Mouse (Mus musculus): ENCODE data around the gene Erbb2.

Gene Erbb2

GRCm38 (mm10) chr11:98456545-98456944 lies 44.3 kb downstream of the Erbb2 start:
- ChIA-PET CTCF (interaction anchor here (0.6 to 7.2 kb wide), 18 partner anchors 9 to 223 kb away, joined by 3 to 45 read pairs (median 4); partner anchors contain the start of genes Lrrc3c (in 2 of the 4), Mien1 (in 1 of the 4), Ormdl3 (in 1 of the 4) and Ppp1r1b (in 1 of the 4)), POLR2A (interaction anchor here in 2 of 4 experiments (0.9 to 3.5 kb wide), 8 partner anchors 8 to 131 kb away, joined by 3 to 22 read pairs (median 4); partner anchors contain the start of genes Erbb2 (in 1 of the 2), Grb7 (in 1 of the 2), Mien1 (in 1 of the 2) and Ormdl3 (in 1 of the 2))

DNA sequence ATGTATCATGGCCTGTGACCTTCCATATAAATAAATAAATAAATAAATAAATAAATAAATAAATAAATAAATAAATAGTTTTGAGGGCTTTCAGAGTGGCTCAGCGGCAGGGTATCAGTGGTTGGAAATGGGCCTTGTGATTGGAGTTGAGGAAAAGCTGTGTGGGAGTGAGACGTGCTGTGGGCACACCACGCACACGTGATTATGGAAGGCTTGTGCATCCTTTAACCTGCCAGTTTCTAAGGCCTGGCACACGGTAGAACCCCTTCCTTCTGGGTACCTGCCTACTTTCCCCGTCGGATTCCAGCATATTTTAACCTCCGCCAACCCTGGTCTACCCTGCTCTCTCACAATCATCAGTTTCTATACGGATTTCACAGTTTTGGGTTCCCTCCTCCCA lies 44.7 kb downstream of the Erbb2 start:
- POLR2A ChIA-PET: interaction anchor here in 3 of 4 experiments (0.7 to 3.5 kb wide), 13 partner anchors 8 to 115 kb away, joined by 3 to 22 read pairs (median 8); partner anchors contain the start of genes Erbb2 (in 1 of the 3), Grb7 (in 1 of the 3), Mien1 (in 1 of the 3) and Stard3 (in 1 of the 3)
- CTCF ChIA-PET: interaction anchor here (0.6 to 7.2 kb wide), 22 partner anchors 9 to 330 kb away, joined by 3 to 45 read pairs (median 4); partner anchors contain the start of genes Lrrc3c (in 1 of the 4), Mien1 (in 1 of the 4), Ormdl3 (in 1 of the 4) and Ppp1r1b (in 1 of the 4)

DNA sequence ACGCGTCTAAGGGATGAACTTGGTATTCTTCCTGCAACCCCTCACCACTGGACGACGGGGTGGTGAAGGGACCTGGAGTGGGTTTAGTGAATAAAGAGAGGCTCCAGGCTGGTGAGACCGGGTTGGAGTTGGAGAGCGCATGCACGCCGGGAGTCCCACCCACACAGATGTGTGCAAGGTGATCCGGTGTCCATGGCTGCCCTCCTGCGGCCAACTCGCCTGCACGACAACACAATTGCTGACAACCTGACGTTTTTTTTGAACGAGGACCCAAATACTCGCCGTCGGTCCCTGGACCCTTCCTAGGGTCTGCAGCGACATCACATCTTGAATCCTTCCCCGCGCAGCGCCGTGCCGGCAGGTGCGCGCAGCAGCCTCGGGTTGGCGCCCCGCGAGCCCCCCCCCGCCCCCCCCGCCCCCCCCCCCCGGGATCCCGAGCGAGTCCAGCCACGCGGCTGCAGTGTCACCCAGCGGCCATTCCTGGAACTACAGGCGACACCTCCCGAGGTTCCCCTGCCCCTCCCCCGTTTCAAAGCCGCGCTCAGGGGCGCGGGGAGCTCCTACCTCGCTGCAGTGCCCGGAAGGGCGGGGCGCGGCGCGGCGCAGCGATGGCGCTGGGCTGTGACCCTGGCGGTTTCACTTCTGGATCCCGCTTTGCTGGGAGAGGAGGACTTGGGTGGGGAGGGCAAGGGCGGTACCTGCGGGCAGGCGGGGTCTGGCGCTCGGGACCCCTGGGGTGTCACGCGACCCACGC lies 45.3 kb downstream of the Erbb2 start:
- CTCF ChIA-PET: interaction anchor here (0.5 to 7.2 kb wide), 65 partner anchors 9 to 1863 kb away, joined by 3 to 45 read pairs (median 3); partner anchors contain the start of genes Mien1 (in 3 of the 4), Stard3 (in 2 of the 4), Tcap (in 2 of the 4) and Zpbp2 (in 2 of the 4)
- POLR2A ChIA-PET: interaction anchor here in 3 of 4 experiments (0.6 to 3.5 kb wide), 48 partner anchors 8 to 318 kb away, joined by 3 to 22 read pairs (median 4); partner anchors contain the start of genes Erbb2 (in 2 of the 3), Mien1 (in 2 of the 3), Ormdl3 (in 2 of the 3) and Pgap3 (in 2 of the 3)

GRCm38 (mm10) chr11:98458121-98458990 lies 46.1 kb downstream of the Erbb2 start:
- ChIA-PET CTCF (interaction anchor here (0.5 to 7.2 kb wide), 64 partner anchors 8 to 1862 kb away, joined by 3 to 45 read pairs (median 3); partner anchors contain the start of genes Mien1 (in 3 of the 4), Stard3 (in 2 of the 4), Tcap (in 2 of the 4) and Zpbp2 (in 2 of the 4)), POLR2A (interaction anchor here in 3 of 4 experiments (0.5 to 3.5 kb wide), 49 partner anchors 9 to 676 kb away, joined by 3 to 22 read pairs (median 4); partner anchors contain the start of genes Mien1 (in 3 of the 3), Ormdl3 (in 2 of the 3), Pgap3 (in 2 of the 3) and Erbb2 (in 1 of the 3))

DNA sequence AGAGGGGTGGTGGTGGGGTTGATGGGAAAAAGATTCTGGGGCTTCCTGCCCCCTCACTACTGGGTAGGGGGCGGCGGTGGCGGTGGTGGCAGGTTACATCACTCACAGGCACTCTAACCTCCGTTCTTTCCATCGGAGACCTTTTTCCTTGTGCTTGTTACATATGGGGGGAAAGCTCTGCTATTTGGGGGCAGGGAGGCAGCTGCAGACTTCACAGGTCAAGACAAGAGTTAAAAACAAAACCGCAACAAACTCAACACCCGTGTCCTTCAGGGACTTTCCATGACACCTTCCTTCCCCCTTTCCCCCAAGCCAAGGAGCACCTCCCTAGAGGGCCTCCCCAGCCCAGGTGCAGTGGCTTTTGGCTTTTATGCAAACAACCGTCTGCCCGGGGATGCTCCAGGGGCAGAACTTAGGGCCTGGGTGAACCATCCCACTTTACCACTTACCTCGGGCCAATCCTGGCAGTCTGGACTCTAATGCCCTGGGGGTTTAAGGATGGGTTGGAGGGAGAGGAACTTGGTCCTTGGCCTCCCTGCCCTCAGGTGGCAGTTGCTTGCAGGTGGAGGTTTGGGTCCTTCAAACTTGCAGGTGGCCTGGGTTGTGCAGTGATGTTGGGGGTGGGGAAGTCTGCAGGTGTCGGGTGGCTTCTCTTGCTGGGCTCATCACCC lies 46.9 kb downstream of the Erbb2 start:
- ChIA-PET CTCF (interaction anchor here in 3 of 4 experiments (1.3 to 7.2 kb wide), 8 partner anchors 11 to 118 kb away, joined by 3 to 45 read pairs (median 10); partner anchors contain the start of genes Mien1 (in 1 of the 3) and Zpbp2 (in 1 of the 3)), POLR2A (interaction anchor here in 3 of 4 experiments (0.5 to 3.5 kb wide), 16 partner anchors 10 to 677 kb away, joined by 3 to 22 read pairs (median 7); partner anchors contain the start of genes Grb7 (in 1 of the 3), Mien1 (in 1 of the 3), Rpl23 (in 1 of the 3) and Stard3 (in 1 of the 3))

- POLR2A ChIA-PET: interaction anchor here in 2 of 4 experiments (0.9 to 3.2 kb wide), 6 partner anchors 10 to 123 kb away, joined by 3 to 18 read pairs (median 6); partner anchors contain the start of genes Mien1 (in 1 of the 2), Stard3 (in 1 of the 2) and Zpbp2 (in 1 of the 2)
- CTCF ChIA-PET: interaction anchor here in 1 of 4 experiments (7.2 kb wide), 1 partner anchor 118 kb away, joined by 45 read pairs; no protein-coding TSS in a partner anchor
Measured at GRCm38 (mm10) chr11:98459860-98460259, 47.6 kb downstream of the Erbb2 start.

DNA sequence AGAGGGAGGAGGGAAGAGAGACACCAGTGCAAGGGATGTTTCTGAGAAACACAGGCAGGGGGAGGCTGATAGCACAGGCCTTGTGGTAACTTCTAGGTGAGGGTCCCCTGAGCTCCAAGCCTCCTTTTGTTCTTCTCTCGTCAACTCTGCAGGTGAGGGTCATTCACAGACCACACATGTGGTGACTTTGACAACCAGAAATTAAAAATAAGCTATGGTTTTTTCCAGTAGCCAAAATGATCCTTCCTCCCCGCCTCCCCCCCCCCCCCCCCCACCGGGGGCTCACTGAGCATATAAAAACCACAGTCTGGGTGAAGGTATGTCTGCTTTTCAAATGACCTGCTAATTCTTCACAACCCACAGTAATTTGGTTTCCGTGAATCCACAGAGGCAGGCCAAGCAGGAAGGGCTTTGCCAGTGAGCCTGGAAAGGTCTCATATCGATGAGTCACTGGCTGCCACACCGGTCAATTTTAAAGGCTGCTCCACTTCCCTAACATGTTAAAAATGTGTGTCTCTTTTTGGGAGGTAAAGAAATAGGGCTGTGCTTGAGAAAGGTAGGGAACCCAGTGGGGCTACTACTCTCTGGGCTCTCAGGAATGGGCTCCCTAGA lies 48.9 kb downstream of the Erbb2 start:
- CTCF ChIA-PET: interaction anchor here in 3 of 4 experiments (0.5 to 7.2 kb wide), 5 partner anchors 93 to 874 kb away, joined by 3 to 45 read pairs (median 4); no protein-coding TSS in a partner anchor
- POLR2A ChIA-PET: interaction anchor here in 2 of 4 experiments (0.5 to 1.3 kb wide), 7 partner anchors 9 to 273 kb away, joined by 3 to 5 read pairs (median 3); partner anchors contain the start of gene Grb7 (in 1 of the 2)

DNA sequence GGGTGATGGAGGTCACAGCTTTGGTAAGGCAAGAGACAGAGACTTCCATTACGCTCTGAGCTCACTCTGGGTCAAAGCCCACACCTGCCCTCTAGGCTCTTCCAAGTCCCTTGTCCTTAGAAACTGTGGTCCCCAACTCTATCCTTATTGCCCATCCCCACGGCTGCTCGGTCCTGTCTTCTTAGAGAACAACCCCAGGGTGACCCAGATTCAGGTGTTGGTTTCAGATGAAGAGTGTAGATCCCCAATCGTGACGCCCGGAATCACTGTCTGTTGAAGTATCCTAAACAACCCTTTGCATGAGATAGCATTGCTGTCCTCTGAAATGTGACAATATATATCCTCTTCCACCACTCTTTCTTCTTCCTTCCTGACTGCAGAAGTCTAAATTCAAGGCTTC lies 50.0 kb downstream of the Erbb2 start:
- ChIA-PET CTCF (no interaction called here), POLR2A (interaction anchor here in 2 of 4 experiments (0.6 to 1.4 kb wide), 5 partner anchors 8 to 125 kb away, joined by 3 to 5 read pairs (median 3); partner anchors contain the start of gene Ormdl3 (in 1 of the 2))

- ChIA-PET POLR2A (interaction anchor here in 3 of 4 experiments (1.0 to 1.5 kb wide), 4 partner anchors 15 to 124 kb away, joined by 3 to 5 read pairs (median 4); partner anchors contain the start of gene Ormdl3 (in 1 of the 3)), CTCF (interaction anchor here in 2 of 4 experiments (0.7 to 2.3 kb wide), 5 partner anchors 60 to 128 kb away, joined by 3 to 7 read pairs (median 3); no protein-coding TSS in a partner anchor)
Measured at GRCm38 (mm10) chr11:98463911-98464310, 51.6 kb downstream of the Erbb2 start.

DNA sequence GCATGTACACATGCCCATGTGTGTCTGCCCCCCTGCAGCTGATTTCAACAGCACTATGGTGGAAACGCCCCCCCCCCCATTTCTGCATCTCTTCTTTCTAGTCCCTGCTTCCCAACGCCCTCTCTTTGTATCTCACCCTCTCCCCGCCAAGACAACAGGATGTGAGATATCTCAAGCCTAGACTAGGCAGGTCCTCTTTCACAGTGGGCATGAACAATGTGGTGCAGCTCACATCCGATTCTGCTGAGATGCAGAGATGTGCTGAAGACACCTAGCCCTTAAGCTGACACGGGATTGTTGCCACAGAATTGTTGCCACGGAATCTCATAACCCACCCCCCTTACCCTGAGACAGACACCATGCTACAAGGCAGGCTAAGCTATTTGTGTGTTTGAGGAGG lies 52.2 kb downstream of the Erbb2 start:
- ChIA-PET CTCF (interaction anchor here in 2 of 4 experiments (0.9 to 2.3 kb wide), 3 partner anchors 61 to 122 kb away, joined by 3 to 7 read pairs (median 4); no protein-coding TSS in a partner anchor), POLR2A (interaction anchor here in 2 of 4 experiments (0.5 to 1.5 kb wide), 3 partner anchors 16 to 123 kb away, joined by 3 to 4 read pairs (median 4); partner anchors contain the start of gene Ormdl3 (in 1 of the 2))

DNA sequence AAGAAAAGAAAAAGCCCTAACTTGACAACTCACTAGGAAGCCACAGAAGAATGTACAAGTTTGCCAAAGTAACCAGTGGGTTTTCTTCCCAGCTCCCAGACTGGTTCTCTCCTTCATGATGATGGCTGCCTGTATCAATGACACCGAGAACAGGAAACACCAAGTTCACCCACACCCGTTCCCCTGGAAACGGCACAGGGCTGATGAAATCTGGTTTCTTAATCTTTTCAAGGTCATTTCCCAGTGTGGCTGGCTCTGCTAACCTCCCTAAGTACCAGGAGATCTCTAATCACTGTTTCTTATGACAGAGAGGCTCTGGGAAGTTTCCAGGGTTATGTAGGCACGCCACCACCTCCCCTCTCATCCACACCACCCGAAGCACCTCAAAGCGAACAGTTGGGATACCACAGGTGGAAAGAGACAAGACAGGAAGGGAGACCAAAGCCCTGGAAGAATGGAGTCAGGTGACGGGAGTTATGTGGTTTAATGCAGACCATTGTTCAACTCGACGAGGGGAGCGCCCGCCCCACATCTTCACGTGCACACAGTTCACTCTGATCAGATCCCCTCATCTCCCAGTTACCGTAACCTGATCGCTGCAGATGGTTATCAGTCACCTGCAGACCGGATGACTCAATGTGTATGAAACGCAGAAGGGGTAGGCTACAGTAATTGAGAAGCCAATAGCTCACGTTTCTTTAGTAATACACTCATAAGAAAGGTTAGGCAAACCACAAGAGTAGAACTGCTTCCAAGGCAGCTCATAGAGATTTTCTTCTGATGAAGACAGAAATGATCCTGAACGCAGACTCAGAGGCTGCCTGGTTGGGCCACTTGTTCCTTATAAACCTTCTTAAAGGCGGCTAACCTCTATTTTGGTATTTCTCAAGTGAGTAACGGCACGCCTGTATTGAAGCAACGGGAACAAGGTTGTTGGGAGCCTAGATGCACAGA lies 57.8 kb downstream of the Erbb2 start:
- CTCF ChIA-PET: interaction anchor here (0.5 to 2.0 kb wide), 10 partner anchors 12 to 451 kb away, joined by 3 to 9 read pairs (median 4); no protein-coding TSS in a partner anchor
- POLR2A ChIA-PET: interaction anchor here in 3 of 4 experiments (0.6 to 2.3 kb wide), 20 partner anchors 8 to 412 kb away, joined by 3 to 18 read pairs (median 3); partner anchors contain the start of gene Mien1 (in 2 of the 3)

GRCm38 (mm10) chr11:98470795-98471194 lies 58.5 kb downstream of the Erbb2 start:
- CTCF ChIA-PET: interaction anchor here (0.5 to 2.0 kb wide), 6 partner anchors 13 to 168 kb away, joined by 3 to 5 read pairs (median 3); no protein-coding TSS in a partner anchor
- POLR2A ChIA-PET: interaction anchor here in 3 of 4 experiments (0.6 to 2.3 kb wide), 19 partner anchors 9 to 413 kb away, joined by 3 to 18 read pairs (median 3); partner anchors contain the start of gene Mien1 (in 2 of the 3)

DNA sequence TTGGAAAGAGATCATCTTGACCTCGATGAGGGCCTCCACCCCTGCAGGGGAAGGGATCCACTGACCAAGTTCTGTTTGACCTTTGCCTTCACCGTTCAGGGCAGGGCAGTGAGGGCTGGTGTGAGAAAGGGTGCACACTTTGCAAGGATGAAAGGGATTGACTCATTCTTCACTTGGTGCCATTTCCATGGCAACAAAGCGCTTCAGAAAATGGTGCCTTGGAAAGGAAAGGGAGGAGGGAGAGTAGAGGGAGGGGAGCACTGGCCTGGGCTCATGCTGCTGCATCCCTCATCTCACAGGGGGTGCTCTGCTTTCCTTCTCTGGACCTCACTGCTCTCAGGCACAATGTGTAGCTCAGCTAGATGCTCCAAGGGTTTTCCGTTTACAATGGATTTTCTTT lies 60.4 kb downstream of the Erbb2 start:
- ChIA-PET CTCF (interaction anchor here in 2 of 4 experiments (0.6 to 0.9 kb wide), 2 partner anchors 83 to 767 kb away, joined by 3 to 6 read pairs; no protein-coding TSS in a partner anchor), POLR2A (interaction anchor here in 2 of 4 experiments (0.6 to 1.2 kb wide), 5 partner anchors 18 to 1771 kb away, joined by 3 to 10 read pairs (median 3); no protein-coding TSS in a partner anchor)

DNA sequence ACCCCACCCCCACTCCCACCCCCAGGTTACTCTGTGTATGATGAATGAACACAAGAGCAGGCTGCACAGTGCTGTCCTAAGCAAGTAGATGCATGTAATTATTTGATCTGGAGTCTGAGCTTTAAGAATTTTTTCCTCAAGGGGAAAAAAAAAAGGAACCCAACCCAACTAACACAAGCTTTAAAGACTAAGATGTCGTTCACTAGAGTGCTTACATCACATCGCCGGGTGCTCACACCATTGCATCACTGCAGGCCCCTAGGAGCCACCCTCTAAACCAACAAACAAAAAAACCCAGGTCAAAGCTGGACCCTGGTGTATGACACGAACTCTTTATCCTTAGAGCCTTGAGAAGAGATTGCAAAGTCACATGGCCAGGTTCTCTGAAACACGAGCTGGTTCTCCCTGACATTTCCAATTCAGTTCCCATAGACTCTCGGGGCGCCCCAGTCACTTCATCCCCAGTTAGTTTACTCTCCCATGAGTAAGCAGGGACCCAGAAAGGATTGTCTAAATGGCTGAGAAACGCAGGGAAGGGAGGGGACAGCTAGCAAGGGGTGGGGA lies 61.7 kb downstream of the Erbb2 start:
- ChIA-PET CTCF (interaction anchor here in 2 of 4 experiments (0.6 to 1.0 kb wide), 2 partner anchors 36 to 445 kb away, joined by 3 to 7 read pairs; partner anchors contain the start of gene Mien1 (in 1 of the 2)), POLR2A (interaction anchor here in 3 of 4 experiments (0.7 kb wide), 3 partner anchors 14 to 95 kb away, joined by 3 to 4 read pairs (median 4); no protein-coding TSS in a partner anchor)

Data from embryonic stem cell, embryonic (primary cell).